Mouse (Mus musculus): ENCODE results near the gene Cep131. TPM values are rescaled to one million over a fixed set of nuclear protein-coding genes. Genes with fewer than 3 reads are reported as not detected.

Cep131 gene
- 29.5 and 30.4 TPM in 2 replicates for polyA plus RNA-seq (2015; fragmentation: Nextera tagmentation; extraction: Ambion mirVana)

GRCm38 (mm10) chr11:120086702-120087152 is at the start of gene Cep131:
Gene Cep131 (minus strand): TSS chr11:120086827.
- Histone ChIP-seq H3K36me3 (ENCODE audit: control insufficient read depth, insufficient read depth, low read length) (peaks cover 8% of the 10 kb centered on the region; the same call in 1 of the 2 replicates), H3K4me3 (ENCODE audit: low read depth, low read length) (peak within 1 kb of the TSS; percentile 68), H3K9ac (ENCODE audit: low read depth, low read length) (peak within 1 kb of the TSS; percentile 88), H3K27me3 (ENCODE audit: control insufficient read depth, insufficient read depth, low read depth, low read length) (no peaks in the 10 kb centered on the region), H3K27ac (ENCODE audit: low read length) (peak within 1 kb of the TSS; percentile 83), H3K4me1 (ENCODE audit: control insufficient read depth, insufficient read depth, low read length) (peaks cover 16% of the 10 kb centered on the region), H3K9me3 (replicated peaks; ENCODE audit: control insufficient read depth, low read length, poor library complexity, severe bottlenecking) (no peaks in the 10 kb centered on the region), H3K4me2 (ENCODE audit: low read length) (peak within 1 kb of the TSS; percentile 88)
- WGBS, result under 1% methylated on average over 34 of the region's 42 CpGs
- peak; percentile 99 for ATAC-seq

DNA sequence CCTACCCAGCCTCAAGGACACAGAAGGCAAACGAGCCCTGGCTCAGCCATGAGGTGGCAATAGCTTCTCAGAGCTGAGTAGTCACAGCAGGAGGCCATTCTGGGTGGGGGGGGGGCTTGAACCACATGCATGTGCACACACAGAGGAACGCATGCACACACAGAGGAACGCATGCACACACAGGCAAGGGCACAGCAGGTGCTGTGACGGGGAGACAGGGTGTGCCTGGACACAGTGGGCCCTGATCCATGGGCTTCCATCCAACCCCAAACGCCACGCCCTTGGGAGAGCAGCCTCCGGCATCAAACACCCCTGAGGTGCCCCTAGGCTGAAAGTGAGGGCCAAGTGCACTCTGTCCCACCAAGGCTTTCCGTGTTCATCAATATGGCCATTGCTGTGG is 49.6 kb upstream of the Cep131 start:
- no peak overlapping the region for H3K9ac ChIP-seq (ENCODE audit: low read depth, low read length)
- H3K36me3 ChIP-seq (ENCODE audit: control insufficient read depth, insufficient read depth, low read length), result peaks cover 16% of the 10 kb centered on the region; the same call in 1 of the 2 replicates
- H3K27me3 ChIP-seq (ENCODE audit: control insufficient read depth, insufficient read depth, low read depth, low read length), result no peaks in the 10 kb centered on the region
- no peak for ATAC-seq
- H3K4me2 ChIP-seq (ENCODE audit: low read length), result no peak overlapping the region
- no peaks in the 10 kb centered on the region for H3K9me3 ChIP-seq (replicated peaks; ENCODE audit: control insufficient read depth, low read length, poor library complexity, severe bottlenecking)
- no peak overlapping the region for H3K27ac ChIP-seq (ENCODE audit: low read length)
- H3K4me1 ChIP-seq (ENCODE audit: control insufficient read depth, insufficient read depth, low read length), result no peaks in the 10 kb centered on the region
- no peak overlapping the region for H3K4me3 ChIP-seq (ENCODE audit: low read depth, low read length)
- 87% methylated on average over 8 of the region's 8 CpGs for WGBS

GRCm38 (mm10) chr11:120134847-120135530 is 48.4 kb upstream of the Cep131 start:
- 96% methylated on average over 9 of the region's 9 CpGs for WGBS
- Histone ChIP-seq H3K9ac (ENCODE audit: low read depth, low read length) (no peak overlapping the region), H3K27ac (ENCODE audit: low read length) (no peak overlapping the region), H3K4me3 (ENCODE audit: low read depth, low read length) (no peak overlapping the region), H3K4me2 (ENCODE audit: low read length) (no peak overlapping the region), H3K36me3 (ENCODE audit: control insufficient read depth, insufficient read depth, low read length) (peaks cover 12% of the 10 kb centered on the region; the same call in 1 of the 2 replicates), H3K9me3 (replicated peaks; ENCODE audit: control insufficient read depth, low read length, poor library complexity, severe bottlenecking) (no peaks in the 10 kb centered on the region), H3K4me1 (ENCODE audit: control insufficient read depth, insufficient read depth, low read length) (no peaks in the 10 kb centered on the region), H3K27me3 (ENCODE audit: control insufficient read depth, insufficient read depth, low read depth, low read length) (no peaks in the 10 kb centered on the region)
- ATAC-seq, result no peak

- Histone ChIP-seq H3K9ac (ENCODE audit: low read depth, low read length) (no peak overlapping the region), H3K4me2 (ENCODE audit: low read length) (no peak overlapping the region), H3K36me3 (ENCODE audit: control insufficient read depth, insufficient read depth, low read length) (peaks cover 12% of the 10 kb centered on the region; the same call in 1 of the 2 replicates), H3K9me3 (replicated peaks; ENCODE audit: control insufficient read depth, low read length, poor library complexity, severe bottlenecking) (no peaks in the 10 kb centered on the region), H3K27me3 (ENCODE audit: control insufficient read depth, insufficient read depth, low read depth, low read length) (no peaks in the 10 kb centered on the region), H3K4me3 (ENCODE audit: low read depth, low read length) (no peak overlapping the region), H3K27ac (ENCODE audit: low read length) (no peak overlapping the region), H3K4me1 (ENCODE audit: control insufficient read depth, insufficient read depth, low read length) (no peaks in the 10 kb centered on the region)
- ATAC-seq, result no peak
- WGBS, result 96% methylated on average over 5 of the region's 5 CpGs
Observed at GRCm38 (mm10) chr11:120134148-120134547, 47.5 kb upstream of the Cep131 start.

DNA sequence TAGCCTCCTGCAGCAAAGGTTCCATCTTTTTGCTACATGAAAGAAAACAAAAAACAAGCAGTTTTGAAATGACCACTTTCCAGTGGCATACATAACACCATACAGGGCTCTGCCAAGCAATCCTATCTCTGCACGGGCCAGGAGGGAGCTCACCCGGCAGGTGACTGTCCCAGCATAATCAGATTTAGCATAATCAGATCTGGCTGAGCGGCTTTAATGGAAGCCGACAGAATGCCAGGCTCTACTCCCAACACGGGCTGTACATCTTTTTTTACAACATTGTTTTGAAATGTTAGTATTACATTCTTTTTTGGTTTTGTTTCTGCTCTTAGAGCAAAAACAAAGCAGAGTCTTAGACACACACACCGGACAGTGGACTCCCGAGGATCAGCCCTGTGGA is 42.7 kb upstream of the Cep131 start:
- Histone ChIP-seq H3K27ac (ENCODE audit: low read length) (no peak overlapping the region), H3K4me1 (ENCODE audit: control insufficient read depth, insufficient read depth, low read length) (no peaks in the 10 kb centered on the region), H3K9me3 (replicated peaks; ENCODE audit: control insufficient read depth, low read length, poor library complexity, severe bottlenecking) (no peaks in the 10 kb centered on the region), H3K4me3 (ENCODE audit: low read depth, low read length) (no peak overlapping the region), H3K9ac (ENCODE audit: low read depth, low read length) (no peak overlapping the region), H3K4me2 (ENCODE audit: low read length) (no peak overlapping the region), H3K27me3 (ENCODE audit: control insufficient read depth, insufficient read depth, low read depth, low read length) (no peaks in the 10 kb centered on the region), H3K36me3 (ENCODE audit: control insufficient read depth, insufficient read depth, low read length) (peaks cover 21% of the 10 kb centered on the region)
- 59% methylated on average over 7 of the region's 7 CpGs for WGBS
- no peak for ATAC-seq

DNA sequence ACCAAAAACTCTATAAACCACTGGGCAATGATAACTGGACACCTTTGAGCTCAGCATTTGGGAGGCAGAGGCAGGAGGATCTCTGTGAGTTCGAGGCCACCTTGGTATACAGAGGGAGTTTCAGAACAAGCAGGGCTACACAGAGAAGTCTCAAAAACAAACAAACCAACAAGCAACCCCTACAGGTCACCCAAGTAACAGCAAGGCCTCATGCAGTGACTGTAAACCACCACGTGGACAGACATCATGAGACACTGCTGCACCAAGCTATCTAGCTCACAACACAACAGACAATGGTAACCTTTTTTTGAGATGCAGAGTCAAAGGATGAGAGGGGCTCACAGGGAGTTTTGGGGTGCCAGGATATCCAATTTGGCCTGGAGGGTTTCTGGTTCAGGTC is 40.2 kb upstream of the Cep131 start:
- WGBS, result 86% methylated on average over 2 of the region's 2 CpGs
- Histone ChIP-seq H3K36me3 (ENCODE audit: control insufficient read depth, insufficient read depth, low read length) (peaks cover 18% of the 10 kb centered on the region), H3K9ac (ENCODE audit: low read depth, low read length) (no peak overlapping the region), H3K4me3 (ENCODE audit: low read depth, low read length) (no peak overlapping the region), H3K4me2 (ENCODE audit: low read length) (no peak overlapping the region), H3K27ac (ENCODE audit: low read length) (no peak overlapping the region), H3K27me3 (ENCODE audit: control insufficient read depth, insufficient read depth, low read depth, low read length) (no peaks in the 10 kb centered on the region), H3K9me3 (replicated peaks; ENCODE audit: control insufficient read depth, low read length, poor library complexity, severe bottlenecking) (no peaks in the 10 kb centered on the region), H3K4me1 (ENCODE audit: control insufficient read depth, insufficient read depth, low read length) (no peaks in the 10 kb centered on the region)
- no peak for ATAC-seq

DNA sequence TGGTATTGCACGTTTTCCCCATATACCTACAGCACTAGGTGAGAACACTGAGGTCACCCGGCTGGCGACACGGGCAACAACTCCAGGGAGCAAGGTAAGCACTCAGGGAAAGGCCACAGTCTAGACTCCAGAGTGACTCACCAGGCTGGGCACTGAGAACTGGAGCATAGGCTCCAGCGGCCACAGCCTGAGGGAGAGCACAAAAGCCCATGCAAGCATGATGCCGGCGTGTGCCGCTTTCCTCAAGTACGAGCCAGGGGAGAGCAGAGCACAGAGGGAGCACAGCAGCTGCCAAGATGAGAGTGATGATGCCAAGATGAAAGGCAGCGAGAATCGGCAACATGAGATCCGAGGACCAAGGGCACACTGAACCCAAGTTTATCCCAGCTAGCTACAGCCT is 35.5 kb upstream of the Cep131 start:
- H3K9ac ChIP-seq (ENCODE audit: low read depth, low read length), result no peak overlapping the region
- 86% methylated on average over 12 of the region's 12 CpGs for WGBS
- no peaks in the 10 kb centered on the region for H3K9me3 ChIP-seq (replicated peaks; ENCODE audit: control insufficient read depth, low read length, poor library complexity, severe bottlenecking)
- no peak overlapping the region for H3K27ac ChIP-seq (ENCODE audit: low read length)
- H3K4me1 ChIP-seq (ENCODE audit: control insufficient read depth, insufficient read depth, low read length), result no peaks in the 10 kb centered on the region; the same call in 1 of the 2 replicates
- no peak for ATAC-seq
- peaks cover 6% of the 10 kb centered on the region; the same call in 1 of the 2 replicates for H3K36me3 ChIP-seq (ENCODE audit: control insufficient read depth, insufficient read depth, low read length)
- no peak overlapping the region for H3K4me3 ChIP-seq (ENCODE audit: low read depth, low read length)
- no peaks in the 10 kb centered on the region for H3K27me3 ChIP-seq (ENCODE audit: control insufficient read depth, insufficient read depth, low read depth, low read length)
- H3K4me2 ChIP-seq (ENCODE audit: low read length), result no peak overlapping the region

DNA sequence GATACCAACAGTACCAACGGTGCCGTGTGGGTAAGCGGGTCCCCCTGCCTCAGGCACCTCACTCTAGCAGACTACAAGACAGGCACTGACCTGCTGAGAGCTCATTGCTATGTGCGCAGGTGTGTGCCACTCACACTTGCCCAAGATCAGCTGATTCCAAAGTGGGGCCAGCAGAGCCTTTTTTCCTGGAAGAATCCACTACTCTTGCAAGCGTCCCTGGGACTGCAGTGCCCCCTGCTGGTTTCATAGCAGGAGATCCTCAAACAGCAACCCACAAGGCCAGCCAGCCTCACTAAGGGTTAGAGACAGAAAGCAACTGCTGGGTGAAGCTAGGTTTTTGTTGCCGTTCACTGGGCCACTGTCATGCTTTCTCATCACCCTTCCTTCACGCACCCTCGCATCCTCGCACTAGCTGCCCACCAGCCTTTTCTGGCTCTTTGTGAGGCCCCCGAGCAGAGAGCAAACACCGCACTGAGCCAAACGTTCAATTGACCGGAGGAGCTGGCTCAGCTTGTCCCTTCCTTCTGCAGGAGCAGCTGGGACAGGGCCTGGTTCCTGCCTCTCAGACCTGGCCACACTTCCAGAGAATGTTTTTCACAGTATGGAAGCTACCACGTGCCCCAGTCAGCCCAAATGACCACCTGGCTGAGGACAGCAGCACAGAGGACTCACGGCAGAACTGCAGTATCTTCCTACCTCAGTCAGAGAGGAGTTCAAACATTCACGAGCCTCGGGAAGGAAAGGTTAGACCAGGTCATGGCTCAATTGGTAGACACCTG is 34.2 kb upstream of the Cep131 start:
- ATAC-seq, result no peak
- no peak overlapping the region for H3K4me3 ChIP-seq (ENCODE audit: low read depth, low read length)
- H3K27me3 ChIP-seq (ENCODE audit: control insufficient read depth, insufficient read depth, low read depth, low read length), result no peaks in the 10 kb centered on the region
- no peaks in the 10 kb centered on the region for H3K9me3 ChIP-seq (replicated peaks; ENCODE audit: control insufficient read depth, low read length, poor library complexity, severe bottlenecking)
- H3K36me3 ChIP-seq (ENCODE audit: control insufficient read depth, insufficient read depth, low read length), result peaks cover 3% of the 10 kb centered on the region; the same call in 1 of the 2 replicates
- no peak overlapping the region for H3K4me2 ChIP-seq (ENCODE audit: low read length)
- 82% methylated on average over 17 of the region's 17 CpGs for WGBS
- no peaks in the 10 kb centered on the region; the same call in 1 of the 2 replicates for H3K4me1 ChIP-seq (ENCODE audit: control insufficient read depth, insufficient read depth, low read length)
- no peak overlapping the region for H3K9ac ChIP-seq (ENCODE audit: low read depth, low read length)
- H3K27ac ChIP-seq (ENCODE audit: low read length), result no peak overlapping the region
